Mouse (Mus musculus) left cerebral cortex, postnatal 14 days (tissue): ENCODE measurements at regions not wholly inside any gene's neighbourhood (a gene's known extent, or its start where the extent isn't known, plus 50 kb on each side); places are given as distances from the start of the nearest gene placed in this dataset.
A peak's percentile ranks its signal among the peaks of the same experiment; 100 is the strongest.

Source experiments
- DNase-seq, 2 experiments: peaks; one replicate each; pipeline ENCODE4 v3.0.0; 2021 to 2022; ENCODE audit warnings: low spot score in 2 of 2, mixed read lengths in 1 of 2
- intact Hi-C: fragments of 180-260 bp; cut with DNase I; formaldehyde crosslinking; loops from one replicate; pipeline ENCODE4 v1.15.1; 2025

DNA sequence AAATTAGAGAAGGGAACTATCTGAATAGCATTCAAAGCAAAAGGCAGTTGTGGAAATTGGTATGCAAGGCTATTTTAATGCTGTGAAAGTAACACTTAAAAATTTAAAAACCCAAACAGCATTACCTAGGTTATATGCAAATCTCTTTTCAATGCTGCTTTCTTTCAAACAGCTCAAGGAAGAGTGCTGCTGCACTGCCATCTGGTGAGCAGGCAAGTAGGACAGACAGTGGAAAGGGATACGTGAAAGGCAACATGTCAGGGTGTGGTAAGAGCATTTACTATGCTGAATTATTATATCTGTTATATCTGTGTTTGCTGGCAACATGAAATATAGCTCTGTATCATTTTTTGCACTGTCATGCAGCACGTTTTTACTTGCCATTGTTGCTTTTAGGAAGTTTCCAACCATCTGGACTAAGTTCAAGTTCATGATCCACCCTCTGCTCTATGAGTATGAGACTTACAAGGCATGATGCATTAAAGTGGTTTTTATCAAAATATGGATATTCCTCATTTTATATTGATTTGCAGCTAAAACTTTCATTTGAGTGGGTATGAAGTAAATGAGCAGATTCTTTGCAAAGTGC is 1223.0 kb downstream of the Dnajb9 start:
- intact Hi-C loops: no loop called here
- peak; percentile 58 to 63 for DNase-seq

DNA sequence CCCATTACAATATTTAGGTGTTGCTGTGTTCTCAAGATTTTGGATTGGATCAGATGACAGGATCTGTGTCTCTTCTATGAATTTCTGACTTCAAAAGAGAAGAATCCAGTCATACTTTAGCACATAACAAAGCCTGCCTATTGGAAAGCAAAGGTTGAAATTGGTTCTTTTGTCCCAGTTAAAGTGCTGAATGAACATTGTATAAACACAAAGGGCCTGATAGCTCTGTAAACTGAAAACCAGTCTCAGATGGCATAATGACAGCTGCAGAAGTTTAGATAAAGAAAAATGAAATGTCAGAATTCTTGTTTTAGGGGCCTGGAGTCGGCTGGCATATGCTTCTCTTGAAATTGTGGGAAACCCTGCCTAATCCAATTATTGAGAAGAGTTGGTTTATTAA is 1223.6 kb downstream of the Dnajb9 start:
- intact Hi-C loops: no loop called here
- DNase-seq: no peak

GRCm38 (mm10) chr12:42986096-42986495 is 1224.0 kb downstream of the Dnajb9 start:
- intact Hi-C loops: no loop called here
- no peak for DNase-seq

DNA sequence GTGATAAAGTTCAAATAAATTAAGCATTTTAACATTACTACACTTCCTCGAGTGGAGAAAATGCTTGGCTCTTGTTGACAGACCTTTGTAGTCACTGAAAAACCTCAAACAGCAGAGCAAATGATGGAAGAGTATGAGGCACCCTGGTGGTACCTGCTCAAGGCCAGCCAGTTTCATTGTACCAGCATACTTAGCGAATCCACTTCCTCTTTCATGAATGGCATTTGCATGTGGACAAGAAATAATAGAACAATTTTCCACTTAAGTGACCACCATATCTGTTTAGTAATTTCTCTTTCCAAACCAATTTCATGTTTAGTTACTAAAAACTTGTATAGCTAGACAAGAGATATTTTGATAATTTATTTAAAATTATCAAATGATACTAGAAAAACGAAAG is 1231.3 kb downstream of the Dnajb9 start:
- intact Hi-C loops: no loop called here
- no peak for DNase-seq

DNA sequence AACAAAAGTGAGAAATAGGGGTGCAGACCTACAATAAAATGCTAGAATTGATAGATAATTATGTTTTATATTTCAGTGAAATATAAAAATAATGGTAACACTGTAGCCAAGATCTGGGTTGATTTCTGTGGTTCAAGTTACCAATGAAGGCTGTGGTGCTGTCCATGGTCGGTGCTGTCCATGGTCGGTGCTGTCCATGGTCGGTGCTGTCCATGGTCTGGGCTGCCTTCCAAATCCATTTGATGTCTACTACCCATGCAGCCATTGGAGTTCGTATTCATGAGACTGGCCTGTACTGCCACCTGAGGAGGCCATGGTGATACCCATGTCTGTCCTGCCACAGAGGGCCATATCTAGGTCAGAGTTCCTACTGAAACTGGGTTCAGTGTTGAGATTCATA is 1237.4 kb downstream of the Dnajb9 start:
- no peak for DNase-seq
- intact Hi-C loops: no loop called here

DNA sequence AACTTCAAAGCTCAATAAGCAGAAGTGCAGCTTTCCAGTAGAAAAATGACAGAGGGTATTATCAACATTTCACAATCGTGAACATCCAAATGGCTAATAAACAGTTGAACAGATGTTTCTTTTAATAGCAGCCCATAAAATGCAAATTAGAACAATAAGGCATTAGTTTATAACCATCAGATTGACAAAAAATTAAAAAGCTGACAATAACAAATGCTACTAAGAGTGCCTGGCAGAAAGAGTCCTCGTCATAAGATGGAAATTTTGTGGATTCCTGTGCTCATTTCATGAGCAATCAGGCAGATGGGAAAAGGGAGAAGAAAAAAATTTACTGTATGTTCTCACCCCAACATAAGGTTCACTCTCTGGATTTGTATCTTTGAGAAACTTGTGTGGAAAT is 1248.6 kb downstream of the Dnajb9 start:
- intact Hi-C loops: no loop called here

DNA sequence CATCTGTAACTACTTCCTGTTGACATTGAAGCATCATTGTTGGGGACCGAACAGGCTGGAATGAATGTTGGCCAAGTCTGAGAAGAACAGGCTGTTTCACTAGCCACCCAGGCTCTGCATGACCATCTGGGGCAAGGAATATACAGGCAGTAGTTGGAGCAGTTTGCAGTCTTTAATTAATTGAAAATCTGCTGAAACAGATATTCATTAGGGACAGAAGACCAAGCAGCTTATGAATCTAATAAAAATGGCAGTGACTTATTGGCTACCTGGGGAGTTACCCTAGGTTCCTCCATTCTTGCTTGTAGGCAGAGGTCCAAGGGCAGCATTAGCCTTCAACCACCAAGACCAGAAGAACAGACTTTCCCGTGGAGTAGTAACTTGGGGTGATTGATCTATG is 1262.2 kb downstream of the Dnajb9 start:
- intact Hi-C loops: no loop called here
- DNase-seq: no peak

More for the DNA sequence above, 1248.6 kb downstream of the Dnajb9 start:
- DNase-seq: no peak

DNA sequence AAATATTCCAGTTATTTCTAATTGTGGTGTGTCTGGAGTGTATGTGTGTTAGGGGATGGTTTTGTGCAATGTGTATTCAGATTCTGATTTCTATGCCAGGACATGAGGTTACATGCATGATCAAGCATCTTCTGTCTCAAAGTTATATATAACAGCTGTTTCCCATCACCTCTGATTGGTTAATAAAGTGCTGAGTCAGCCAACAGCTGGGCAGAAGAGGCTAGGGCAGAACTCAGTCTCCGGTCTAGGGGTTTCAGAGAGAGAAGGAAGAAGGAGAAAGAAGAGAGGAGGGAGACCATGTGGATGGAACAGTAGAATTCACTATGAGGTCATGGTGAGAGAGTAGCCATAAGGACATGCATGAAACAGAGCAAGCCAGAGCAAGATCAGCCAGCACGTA is 1295.8 kb downstream of the Dnajb9 start:
- no peak for DNase-seq
- intact Hi-C loops: no loop called here
